Mouse (Mus musculus): ENCODE data around the gene C130032M10Rik.

- TF ChIP-seq CTCF (IDR thresholded peaks at IDR 0.05; ENCODE audit: low read depth) (no peak), EP300 (optimal IDR thresholded peaks at IDR 0.05) (no peak)
Measured at GRCm38 (mm10) chr9:114557086-114557485, 41.6 kb downstream of the C130032M10Rik start.

Measured in stomach, postnatal 0 days (tissue).